Mouse (Mus musculus): ENCODE results near the gene Dzank1. TPM values are rescaled to one million over a fixed set of nuclear protein-coding genes. Genes with fewer than 3 reads are reported as not detected.

The Dzank1 gene
- 8.9 and 15.4 TPM in 2 replicates for polyA plus RNA-seq (2012; rRNA removed)

DNA sequence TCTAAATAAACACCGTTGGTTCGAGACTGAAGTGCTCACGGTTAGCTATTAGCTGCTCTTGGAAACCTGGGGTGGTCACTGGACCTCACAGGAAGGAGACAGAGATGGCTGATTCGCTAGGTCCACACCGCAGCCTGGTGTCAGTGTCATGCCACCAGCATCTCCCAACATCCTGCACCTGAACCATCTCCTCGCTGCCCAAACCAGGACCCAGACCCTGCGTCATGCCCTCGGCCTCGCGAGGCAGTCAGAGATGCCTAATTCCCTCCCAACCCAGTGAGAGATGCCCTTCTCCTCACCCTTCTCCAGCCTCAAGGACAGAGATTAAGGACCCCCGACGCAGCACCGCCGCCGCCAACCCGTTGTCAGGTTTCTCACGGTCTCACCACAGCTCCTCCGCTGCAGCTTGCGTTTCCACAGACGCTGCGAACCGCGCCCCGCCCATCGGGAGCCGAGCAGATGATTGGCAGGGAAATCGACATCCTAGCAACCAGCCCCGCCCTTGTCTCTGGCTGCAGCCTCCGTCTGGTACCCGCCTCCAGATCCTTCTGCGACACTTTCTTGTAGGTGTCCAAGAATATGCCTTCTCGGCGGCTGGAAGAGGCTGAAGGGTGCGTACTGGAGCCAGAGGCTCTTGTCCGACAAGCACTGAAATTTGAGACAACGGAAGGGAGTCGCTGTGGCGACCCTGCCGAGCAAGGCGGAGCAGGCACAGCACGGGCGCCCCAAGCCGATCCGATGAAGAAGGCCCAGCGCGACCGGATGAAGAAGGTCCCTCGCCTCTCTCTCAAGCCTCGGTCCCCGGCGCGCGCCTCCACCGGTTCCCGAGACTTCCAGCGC lies at the start of gene Dzank1, which contains the start of gene Polr3f:
Gene Dzank1, minus strand, starts transcription at position 434 of the 840 bp plus-strand sequence.
Gene Polr3f, plus strand, starts transcription at position 738 of the 840 bp plus-strand sequence.
- TF ChIP-seq CTCF (IDR thresholded peaks at IDR 0.05; ENCODE audit: borderline replicate concordance, extremely low read depth, insufficient read depth, insufficient read length), result no peak
- TF ChIP-seq POLR2A (IDR thresholded peaks at IDR 0.05; ENCODE audit: borderline replicate concordance, extremely low read depth, insufficient read depth, insufficient read length, poor library complexity, severe bottlenecking), result peak; percentile 36; the same call in 1 of the 2 replicates
- peak; percentile 99 for DNase-seq (ENCODE audit: low read depth)

DNA sequence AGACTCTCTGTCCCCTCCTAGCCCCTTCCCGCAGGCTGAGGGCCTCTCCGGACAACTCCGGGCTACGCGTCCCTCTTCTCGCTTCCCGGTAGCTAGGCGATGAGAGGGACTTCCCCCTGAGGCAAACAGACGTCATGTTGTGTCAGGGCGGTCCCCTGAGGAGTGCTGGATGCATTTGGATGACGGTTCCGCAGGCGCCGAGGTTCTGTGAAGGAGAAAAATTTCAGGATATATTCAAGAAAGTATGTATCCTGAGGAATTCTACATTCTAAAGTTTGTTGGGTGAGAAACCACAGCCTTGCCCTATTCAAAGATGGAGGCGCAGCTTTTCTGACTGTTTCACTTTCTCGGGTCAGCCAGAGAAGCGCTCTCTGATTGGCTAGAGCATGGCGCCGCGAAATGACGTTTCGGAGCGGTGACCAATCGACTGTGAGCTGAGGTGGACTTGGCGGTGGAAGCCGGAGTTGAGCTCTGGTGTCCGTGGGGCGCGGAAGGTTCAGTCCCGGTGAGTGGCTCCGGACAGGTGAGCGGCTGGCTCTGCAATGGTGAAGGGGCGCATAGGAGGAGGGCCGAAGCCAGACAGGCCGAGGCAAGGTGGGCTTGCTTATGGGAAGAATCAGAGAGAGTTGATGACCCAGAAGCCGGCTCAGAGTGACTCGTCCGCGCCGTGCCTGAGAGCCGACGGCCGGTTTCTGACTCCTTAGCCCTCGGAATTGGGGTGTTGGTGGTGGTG lies 28.8 kb upstream of the Dzank1 start, which contains the start of gene Sec23b:
Gene Sec23b, plus strand, starts transcription at position 410 of the 733 bp plus-strand sequence.
- TF ChIP-seq POLR2A (IDR thresholded peaks at IDR 0.05; ENCODE audit: borderline replicate concordance, extremely low read depth, insufficient read depth, insufficient read length, poor library complexity, severe bottlenecking) (peak; percentile 47; the same call in 1 of the 2 replicates), CTCF (IDR thresholded peaks at IDR 0.05; ENCODE audit: borderline replicate concordance, extremely low read depth, insufficient read depth, insufficient read length) (peak; percentile 0; the same call in 1 of the 2 replicates)
- peak; percentile 99 for DNase-seq (ENCODE audit: low read depth)

DNA sequence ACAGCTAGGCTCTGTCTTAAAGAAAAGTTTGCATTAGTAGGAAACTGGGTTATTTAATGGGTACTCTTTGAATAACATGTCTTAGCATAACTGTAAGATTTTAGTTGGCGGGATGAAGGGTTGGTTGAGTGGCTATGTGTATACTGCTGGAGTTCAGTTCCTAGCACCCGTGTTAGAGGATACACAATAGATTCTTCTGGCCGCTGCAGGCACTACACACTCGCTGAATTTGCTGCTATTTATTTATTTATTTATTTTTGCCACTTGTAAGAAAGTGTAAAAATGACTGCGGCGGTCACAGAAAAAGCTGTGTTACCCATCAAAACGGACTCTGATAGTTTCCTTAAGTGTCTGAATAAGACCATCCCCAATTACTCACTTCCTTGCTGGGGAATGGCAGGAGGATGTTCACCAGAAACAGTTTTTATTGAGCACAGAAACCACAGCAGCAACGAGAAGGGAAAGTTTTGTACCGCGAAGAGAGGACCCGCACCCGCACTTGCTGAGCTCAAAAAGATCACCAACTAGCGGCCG lies 28.1 kb upstream of the Dzank1 start:
- no peak for DNase-seq (ENCODE audit: low read depth)
- TF ChIP-seq CTCF (IDR thresholded peaks at IDR 0.05; ENCODE audit: borderline replicate concordance, extremely low read depth, insufficient read depth, insufficient read length), result no peak
- TF ChIP-seq POLR2A (IDR thresholded peaks at IDR 0.05; ENCODE audit: borderline replicate concordance, extremely low read depth, insufficient read depth, insufficient read length, poor library complexity, severe bottlenecking), result no peak

DNA sequence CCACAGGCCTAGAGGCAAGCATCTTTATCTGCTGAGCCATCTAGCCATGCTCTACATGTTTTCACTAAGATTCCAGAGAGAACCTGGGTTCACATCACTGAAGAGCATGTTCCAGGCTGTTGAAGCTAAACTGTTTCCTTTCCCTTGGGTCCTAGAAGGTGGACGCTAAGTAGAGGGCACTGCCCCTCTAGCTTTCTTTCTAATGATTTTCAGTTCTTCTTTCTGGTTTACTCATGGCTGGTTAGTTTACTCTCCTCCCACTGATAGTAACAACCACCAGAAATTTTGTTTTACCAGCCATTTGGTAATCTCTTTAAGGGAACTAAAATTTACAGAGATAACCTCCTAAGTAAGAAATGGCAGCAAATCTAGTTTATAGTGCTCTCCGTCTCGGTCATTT lies 26.7 kb upstream of the Dzank1 start:
- no peak for DNase-seq (ENCODE audit: low read depth)

DNA sequence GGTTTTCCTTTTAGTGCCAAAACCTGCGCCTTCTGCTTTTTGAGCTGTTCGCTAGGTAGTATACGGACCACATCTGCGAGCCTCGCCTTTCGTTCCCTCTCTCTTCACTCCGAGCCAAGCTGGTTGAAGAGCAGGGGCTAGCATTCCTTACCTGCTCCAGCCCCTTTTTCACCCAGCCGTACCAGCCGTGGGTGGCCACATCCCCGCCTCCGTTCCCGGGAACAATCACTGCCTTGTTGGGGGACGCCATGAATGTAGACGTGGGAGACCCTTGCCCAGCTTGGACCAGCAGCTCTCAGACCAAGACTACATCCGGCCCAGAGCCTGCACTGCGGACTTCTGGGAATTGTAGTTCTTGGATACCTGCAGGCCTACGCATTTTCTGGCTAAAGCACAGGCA lies 23.3 kb upstream of the Dzank1 start, which contains the start of gene Rbbp9:
Gene Rbbp9, minus strand, starts transcription at position 341 of the 400 bp plus-strand sequence.
- DNase-seq (ENCODE audit: low read depth), result peak; percentile 95
- TF ChIP-seq POLR2A (IDR thresholded peaks at IDR 0.05; ENCODE audit: borderline replicate concordance, extremely low read depth, insufficient read depth, insufficient read length, poor library complexity, severe bottlenecking) (peak; percentile 67; the same call in 1 of the 2 replicates), CTCF (IDR thresholded peaks at IDR 0.05; ENCODE audit: borderline replicate concordance, extremely low read depth, insufficient read depth, insufficient read length) (no peak)

More for the DNA sequence above, 26.7 kb upstream of the Dzank1 start:
- no peak for TF ChIP-seq CTCF (IDR thresholded peaks at IDR 0.05; ENCODE audit: borderline replicate concordance, extremely low read depth, insufficient read depth, insufficient read length)
- TF ChIP-seq POLR2A (IDR thresholded peaks at IDR 0.05; ENCODE audit: borderline replicate concordance, extremely low read depth, insufficient read depth, insufficient read length, poor library complexity, severe bottlenecking), result no peak

DNA sequence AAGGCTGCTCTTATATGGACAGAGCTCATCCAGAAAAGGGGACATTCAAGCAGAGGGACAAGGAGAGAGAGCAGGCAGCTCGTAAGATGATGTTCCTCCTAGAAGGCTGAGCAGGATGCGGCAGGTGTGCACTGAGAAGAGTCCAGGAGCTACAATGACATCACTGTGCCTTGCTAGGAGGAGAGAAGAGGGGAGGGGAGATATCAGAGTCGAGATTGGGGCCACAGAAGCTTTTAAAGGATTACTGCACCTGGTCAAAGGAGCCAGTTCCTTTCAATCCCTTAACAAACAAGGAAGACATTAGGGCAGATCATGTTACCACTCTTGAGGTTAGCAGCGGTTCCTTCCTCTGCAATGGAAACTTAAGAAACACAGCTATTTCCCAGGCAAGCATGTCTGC lies 20.3 kb upstream of the Dzank1 start:
- DNase-seq (ENCODE audit: low read depth), result no peak
- no peak for TF ChIP-seq CTCF (IDR thresholded peaks at IDR 0.05; ENCODE audit: borderline replicate concordance, extremely low read depth, insufficient read depth, insufficient read length)
- no peak for TF ChIP-seq POLR2A (IDR thresholded peaks at IDR 0.05; ENCODE audit: borderline replicate concordance, extremely low read depth, insufficient read depth, insufficient read length, poor library complexity, severe bottlenecking)

DNA sequence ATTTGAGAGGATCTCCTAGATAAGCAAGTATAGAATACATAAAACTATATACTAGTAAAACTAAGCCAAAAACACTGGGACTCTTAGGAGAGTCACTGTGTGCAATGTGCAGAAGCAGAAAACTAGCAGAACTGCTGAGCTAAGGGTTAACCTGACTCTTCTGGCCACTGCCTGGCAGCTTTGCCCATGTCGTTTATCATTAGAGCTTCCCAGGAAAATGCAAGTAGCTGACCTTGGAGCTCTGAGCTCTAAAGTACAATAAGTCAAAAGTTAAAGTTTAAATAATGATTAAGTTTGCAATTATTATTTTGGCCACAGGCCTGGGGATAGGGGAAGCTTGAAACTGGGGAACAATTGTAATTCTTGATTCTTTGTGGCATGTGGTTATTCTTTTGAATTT lies 18.3 kb upstream of the Dzank1 start:
- TF ChIP-seq POLR2A (IDR thresholded peaks at IDR 0.05; ENCODE audit: borderline replicate concordance, extremely low read depth, insufficient read depth, insufficient read length, poor library complexity, severe bottlenecking) (no peak), CTCF (IDR thresholded peaks at IDR 0.05; ENCODE audit: borderline replicate concordance, extremely low read depth, insufficient read depth, insufficient read length) (no peak)
- DNase-seq (ENCODE audit: low read depth), result no peak

DNA sequence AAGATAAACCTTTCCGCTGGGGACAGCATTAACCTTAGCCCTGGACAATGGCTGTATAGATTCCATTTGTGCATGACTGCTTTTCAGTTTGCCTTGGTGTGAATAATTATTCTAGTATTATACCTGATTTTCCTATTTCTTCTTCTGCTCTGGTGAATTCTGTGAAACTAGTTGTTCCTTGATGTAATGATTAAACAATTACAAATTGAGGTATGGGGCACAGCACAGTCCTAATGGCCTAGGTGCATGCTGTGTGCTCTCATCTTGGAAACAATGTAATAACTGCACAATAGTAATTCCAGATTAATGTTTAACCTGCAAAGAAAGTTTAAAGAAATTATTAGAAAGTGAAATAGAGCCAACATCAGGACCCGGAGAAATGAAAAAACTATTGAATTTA lies 17.8 kb upstream of the Dzank1 start:
- DNase-seq (ENCODE audit: low read depth), result no peak
- TF ChIP-seq CTCF (IDR thresholded peaks at IDR 0.05; ENCODE audit: borderline replicate concordance, extremely low read depth, insufficient read depth, insufficient read length), result no peak
- no peak for TF ChIP-seq POLR2A (IDR thresholded peaks at IDR 0.05; ENCODE audit: borderline replicate concordance, extremely low read depth, insufficient read depth, insufficient read length, poor library complexity, severe bottlenecking)

DNA sequence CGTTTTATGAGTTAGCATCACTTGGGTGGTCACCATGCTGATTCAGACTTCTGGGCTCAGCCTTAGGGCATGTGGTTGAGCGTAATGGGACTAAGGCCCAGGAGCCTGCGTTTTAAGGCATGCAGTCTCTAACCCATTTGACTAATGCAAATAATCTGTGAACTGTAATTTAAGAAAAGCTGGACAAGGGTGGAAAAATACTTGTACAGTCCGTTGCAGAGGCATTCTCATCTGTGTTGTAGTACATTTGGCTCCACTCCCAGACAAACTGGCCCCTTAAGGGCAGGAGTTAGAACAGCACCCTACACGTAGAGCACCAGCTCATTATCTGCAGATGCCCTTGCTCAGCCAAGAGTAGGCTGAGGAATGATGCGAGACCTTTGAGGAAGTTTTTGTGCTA lies 17.4 kb upstream of the Dzank1 start:
- DNase-seq (ENCODE audit: low read depth), result no peak
- TF ChIP-seq POLR2A (IDR thresholded peaks at IDR 0.05; ENCODE audit: borderline replicate concordance, extremely low read depth, insufficient read depth, insufficient read length, poor library complexity, severe bottlenecking) (no peak), CTCF (IDR thresholded peaks at IDR 0.05; ENCODE audit: borderline replicate concordance, extremely low read depth, insufficient read depth, insufficient read length) (no peak)

DNA sequence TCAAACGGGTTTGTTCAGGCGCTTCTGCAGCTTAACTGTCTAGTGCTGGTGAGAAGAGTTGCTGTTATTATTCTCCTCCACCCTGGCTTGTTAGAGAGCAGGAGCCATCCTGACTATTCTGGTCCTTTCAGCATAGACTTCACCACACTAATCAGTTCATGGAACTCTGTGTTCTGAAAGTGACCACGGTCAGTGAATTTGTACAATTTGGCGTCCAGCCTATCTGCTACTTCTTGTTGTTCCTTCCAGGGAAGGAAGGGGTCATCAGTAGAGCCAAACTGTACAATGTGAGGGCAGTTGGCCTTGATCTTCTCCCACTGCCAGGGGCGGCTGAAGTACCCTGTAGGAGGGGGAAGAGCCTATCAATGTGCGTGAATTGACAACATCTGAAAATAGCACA lies 16.5 kb upstream of the Dzank1 start:
- TF ChIP-seq CTCF (IDR thresholded peaks at IDR 0.05; ENCODE audit: borderline replicate concordance, extremely low read depth, insufficient read depth, insufficient read length) (no peak), POLR2A (IDR thresholded peaks at IDR 0.05; ENCODE audit: borderline replicate concordance, extremely low read depth, insufficient read depth, insufficient read length, poor library complexity, severe bottlenecking) (no peak)
- no peak for DNase-seq (ENCODE audit: low read depth)

DNA sequence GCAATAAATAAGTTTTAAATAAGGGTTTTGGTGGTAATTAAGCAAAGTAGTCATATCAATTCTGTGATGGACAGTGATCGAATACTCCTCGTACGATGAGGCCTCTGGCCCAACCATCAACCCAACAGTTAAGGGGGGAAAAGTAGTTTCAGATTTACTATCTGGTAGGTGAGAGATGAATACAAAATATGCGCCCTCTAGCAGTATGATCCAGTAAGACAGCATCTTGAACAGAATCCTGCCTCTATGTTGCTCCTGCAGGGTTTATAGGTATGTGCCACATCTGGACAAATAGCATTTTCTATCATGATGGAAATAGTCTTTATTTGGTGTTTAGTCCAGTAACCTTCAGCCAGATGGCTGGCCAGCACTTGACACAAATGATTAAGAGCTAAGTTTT lies 14.0 kb upstream of the Dzank1 start:
- DNase-seq (ENCODE audit: low read depth), result peak; percentile 3
- no peak for TF ChIP-seq POLR2A (IDR thresholded peaks at IDR 0.05; ENCODE audit: borderline replicate concordance, extremely low read depth, insufficient read depth, insufficient read length, poor library complexity, severe bottlenecking)
- TF ChIP-seq CTCF (IDR thresholded peaks at IDR 0.05; ENCODE audit: borderline replicate concordance, extremely low read depth, insufficient read depth, insufficient read length), result no peak; the same call in 1 of the 2 replicates
